Mouse (Mus musculus) stomach, postnatal 0 days (tissue): ENCODE data around the gene Drd4.
A peak's percentile ranks its signal among the peaks of the same experiment; 100 is the strongest.

ENCODE experiments used
- CTCF ChIP-seq: IDR thresholded peaks from 2 replicates; pipeline ENCODE4 v1.5.1; 2016; ENCODE audit warnings: antibody characterized with exemption, low read depth, mild to moderate bottlenecking, moderate library complexity
- EP300 ChIP-seq: optimal IDR thresholded peaks from 2 replicates; pipeline ENCODE3; 2016; ENCODE audit warnings: antibody characterized with exemption

GRCm38 (mm10) chr7:141338576-141339131 is 46.8 kb downstream of the Drd4 start, which contains the start of gene Eps8l2:
- no peak for TF ChIP-seq EP300
- TF ChIP-seq CTCF: peak; percentile 59
